Mouse (Mus musculus) G1E-ER4 (cell line): ENCODE measurements around the gene Dnah17. TPM values are rescaled to one million over a fixed set of nuclear protein-coding genes. Genes with fewer than 3 reads are reported as not detected.

ENCODE experiments used
- GATA1 ChIP-seq: IDR thresholded peaks from one replicate; pipeline ENCODE4 v1.8.0; 2012; ENCODE audit warnings: low read length, inconsistent platforms
- polyA plus RNA-seq: library from polyadenylated mRNA; stranded (reverse); fragments of >175 nt; gene quantifications from 2 replicates; pipeline ENCODE4 v1.2.3, GENCODE M21; 2012

Dnah17 gene
- polyA plus RNA-seq, 1 experiment: not detected

- no peak for TF ChIP-seq GATA1
Observed at GRCm38 (mm10) chr11:118150115-118150701, 19.8 kb upstream of the Dnah17 start.

- no peak for TF ChIP-seq GATA1
Observed at GRCm38 (mm10) chr11:118147877-118148637, 17.6 kb upstream of the Dnah17 start.

- TF ChIP-seq GATA1: no peak
Observed at GRCm38 (mm10) chr11:118146446-118146845, 16.0 kb upstream of the Dnah17 start.

- no peak for TF ChIP-seq GATA1
Observed at GRCm38 (mm10) chr11:118145771-118146351, 15.4 kb upstream of the Dnah17 start.

- TF ChIP-seq GATA1: no peak
Observed at GRCm38 (mm10) chr11:118145092-118145491, 14.7 kb upstream of the Dnah17 start.

- TF ChIP-seq GATA1: no peak
Observed at GRCm38 (mm10) chr11:118143731-118144130, 13.3 kb upstream of the Dnah17 start.

- TF ChIP-seq GATA1: no peak
Observed at GRCm38 (mm10) chr11:118142547-118143165, 12.2 kb upstream of the Dnah17 start.

- no peak for TF ChIP-seq GATA1
Observed at GRCm38 (mm10) chr11:118140771-118141565, 10.5 kb upstream of the Dnah17 start.

GRCm38 (mm10) chr11:118138347-118138746, 7.9 kb upstream of the Dnah17 start:
- TF ChIP-seq GATA1: no peak

- TF ChIP-seq GATA1: no peak
Observed at GRCm38 (mm10) chr11:118136172-118136632, 5.8 kb upstream of the Dnah17 start.

GRCm38 (mm10) chr11:118135271-118135670, 4.8 kb upstream of the Dnah17 start:
- TF ChIP-seq GATA1: no peak

- TF ChIP-seq GATA1: no peak
Observed at GRCm38 (mm10) chr11:118133752-118134169, 3.3 kb upstream of the Dnah17 start.

- no peak for TF ChIP-seq GATA1
Observed at GRCm38 (mm10) chr11:118133133-118133751, 2.8 kb upstream of the Dnah17 start.

- TF ChIP-seq GATA1: no peak
Observed at GRCm38 (mm10) chr11:118132136-118132535, 1.7 kb upstream of the Dnah17 start.

- no peak for TF ChIP-seq GATA1
Observed at GRCm38 (mm10) chr11:118129812-118130211, 622 bp downstream of the Dnah17 start.
